Mouse (Mus musculus) brain, adult 2 months (tissue): ENCODE measurements at regions not wholly inside any gene's neighbourhood (a gene's known extent, or its start where the extent isn't known, plus 50 kb on each side); places are given as distances from the start of the nearest gene placed in this dataset.

Experiments used
- DNase-seq: peaks from one replicate; pipeline ENCODE4 v3.0.0; 2011; ENCODE audit warnings: low read depth, low spot score

GRCm38 (mm10) chr15:96182313-96182712 lies 105.0 kb upstream of the Arid2 start:
- DNase-seq, result no peak

GRCm38 (mm10) chr15:96183069-96183468 lies 104.2 kb upstream of the Arid2 start:
- DNase-seq, result no peak

GRCm38 (mm10) chr15:96184666-96185065 lies 102.7 kb upstream of the Arid2 start:
- no peak for DNase-seq

GRCm38 (mm10) chr15:96185429-96185828 lies 101.9 kb upstream of the Arid2 start:
- no peak for DNase-seq

GRCm38 (mm10) chr15:96185901-96186300 lies 101.4 kb upstream of the Arid2 start:
- DNase-seq, result no peak

GRCm38 (mm10) chr15:96189551-96189950 lies 97.8 kb upstream of the Arid2 start:
- no peak for DNase-seq

- DNase-seq, result peak; percentile 10
These were observed 89.9 kb upstream of the Arid2 start for GRCm38 (mm10) chr15:96197413-96197812.

- no peak for DNase-seq
These were observed 89.4 kb upstream of the Arid2 start for GRCm38 (mm10) chr15:96197932-96198331.

- DNase-seq, result no peak
These were observed 86.0 kb upstream of the Arid2 start for GRCm38 (mm10) chr15:96201273-96201672.

- peak; percentile 62 for DNase-seq
These were observed 85.4 kb upstream of the Arid2 start for GRCm38 (mm10) chr15:96201701-96202460.

GRCm38 (mm10) chr15:96204187-96204586 lies 83.1 kb upstream of the Arid2 start:
- no peak for DNase-seq

GRCm38 (mm10) chr15:96204623-96205022 lies 82.7 kb upstream of the Arid2 start:
- DNase-seq, result no peak

- peak; percentile 33 for DNase-seq
These were observed 76.5 kb upstream of the Arid2 start for GRCm38 (mm10) chr15:96210721-96211400.

- no peak for DNase-seq
These were observed 73.6 kb upstream of the Arid2 start for GRCm38 (mm10) chr15:96213541-96214312.

GRCm38 (mm10) chr15:96217896-96218295 lies 69.4 kb upstream of the Arid2 start:
- DNase-seq, result no peak

GRCm38 (mm10) chr15:96219746-96220145 lies 67.6 kb upstream of the Arid2 start:
- no peak for DNase-seq

- no peak for DNase-seq
These were observed 55.3 kb upstream of the Arid2 start for GRCm38 (mm10) chr15:96231969-96232368.

GRCm38 (mm10) chr15:96233113-96233512 lies 54.2 kb upstream of the Arid2 start:
- DNase-seq, result peak; percentile 30

GRCm38 (mm10) chr15:96234783-96235182 lies 52.5 kb upstream of the Arid2 start:
- DNase-seq, result peak; percentile 63
